Mouse (Mus musculus) cortical plate, adult 2 months (tissue): ENCODE results near the gene Gabrd. TPM values are rescaled to one million over a fixed set of nuclear protein-coding genes. Genes with fewer than 3 reads are reported as not detected.

ENCODE experiments used
- H3K27ac ChIP-seq: fragments of 200-500 bp; 2 replicates; pipeline ENCODE4 v1.5.1; 2012; ENCODE audit warnings: low read length, control low read depth, inconsistent platforms; ENCODE audit not compliant: insufficient read depth
- H3K4me1 ChIP-seq: fragments of 200-500 bp; 2 replicates; pipeline ENCODE4 v1.6.1; 2011; ENCODE audit warnings: low read length; ENCODE audit not compliant: control insufficient read depth, insufficient read depth
- H3K4me3 ChIP-seq: fragments of 200-500 bp; 2 replicates; pipeline ENCODE4 v1.5.1; 2011; ENCODE audit warnings: mild to moderate bottlenecking, low read length, control low read depth; ENCODE audit not compliant: insufficient read depth
- CTCF ChIP-seq: fragments of 200-500 bp; IDR thresholded peaks from 2 replicates; pipeline ENCODE4 v1.5.1; 2011; ENCODE audit warnings: mild to moderate bottlenecking, control low read depth, low read length; ENCODE audit not compliant: insufficient read depth; ENCODE audit errors: extremely low read depth
- POLR2A ChIP-seq: fragments of 200-500 bp; IDR thresholded peaks from 2 replicates; pipeline ENCODE4 v1.6.1; 2011; ENCODE audit warnings: mild to moderate bottlenecking, low read length, control low read depth; ENCODE audit not compliant: insufficient read depth; ENCODE audit errors: extremely low read depth
- polyA plus RNA-seq: library from polyadenylated mRNA; depleted of rRNA; stranded (reverse); fragments of >200 nt; gene quantifications from 2 replicates; pipeline ENCODE4 v1.2.3, GENCODE M21; 2012

Gene Gabrd
- polyA plus RNA-seq, 1 experiment: 141 TPM

GRCm38 (mm10) chr4:155395471-155395870 is 2.4 kb downstream of the Gabrd start:
- Histone ChIP-seq H3K4me3 (no peak overlapping the region), H3K27ac (peak overlapping the region; percentile 22), H3K4me1 (peaks cover 5% of the 10 kb centered on the region)
- TF ChIP-seq POLR2A: peak; percentile 82
- no peak for TF ChIP-seq CTCF

DNA sequence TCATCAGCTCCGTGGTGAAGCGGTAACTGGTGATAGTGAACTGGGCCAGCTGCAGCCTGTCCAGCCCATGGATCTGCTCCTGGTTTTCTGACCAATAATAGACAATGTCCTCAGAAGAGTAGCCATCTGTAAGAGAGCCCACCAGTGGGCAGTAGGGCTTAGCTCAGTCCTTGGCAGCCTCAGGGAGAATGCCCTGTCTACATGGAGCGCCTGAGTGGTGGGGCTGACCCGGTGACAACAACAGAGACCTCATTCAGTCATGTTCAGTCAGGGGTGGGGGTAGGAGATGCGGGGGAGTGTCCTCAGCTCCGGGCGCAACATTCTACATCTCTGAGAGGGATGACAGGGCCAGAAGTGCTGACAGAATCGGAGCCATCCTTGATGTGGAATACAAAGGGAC is 10.7 kb downstream of the Gabrd start:
- TF ChIP-seq CTCF: no peak
- TF ChIP-seq POLR2A: no peak
- Histone ChIP-seq H3K27ac (no peak overlapping the region), H3K4me1 (peaks cover 8% of the 10 kb centered on the region), H3K4me3 (no peak overlapping the region)

DNA sequence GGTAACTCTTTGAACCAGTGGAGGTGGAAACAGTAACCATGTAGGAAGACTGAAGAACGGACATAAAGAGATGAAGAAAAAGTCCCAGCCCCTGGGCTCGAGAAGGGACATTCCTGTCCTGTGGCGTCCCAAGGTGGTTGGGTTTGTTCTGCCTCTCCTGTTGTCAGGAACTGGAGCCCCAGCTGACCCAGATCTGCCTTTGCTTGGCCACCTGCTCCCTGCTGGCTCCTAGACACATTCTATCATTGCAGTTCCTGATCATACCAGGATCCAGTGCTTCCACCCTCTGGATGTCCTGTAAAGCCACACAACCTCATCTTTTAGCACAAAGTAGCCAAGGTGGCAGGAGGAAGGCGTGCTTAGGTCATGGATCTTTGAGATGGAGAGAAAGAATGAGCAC is 14.6 kb downstream of the Gabrd start:
- TF ChIP-seq CTCF (no peak), POLR2A (no peak)
- peaks cover 12% of the 10 kb centered on the region for H3K4me1 ChIP-seq
- no peak overlapping the region for H3K4me3 ChIP-seq
- H3K27ac ChIP-seq: peak overlapping the region; percentile 55

- peaks cover 12% of the 10 kb centered on the region for H3K4me1 ChIP-seq
- no peak overlapping the region for H3K4me3 ChIP-seq
- H3K27ac ChIP-seq: peak overlapping the region; percentile 55
- TF ChIP-seq CTCF: no peak
- TF ChIP-seq POLR2A: no peak
These were observed 15.2 kb downstream of the Gabrd start for GRCm38 (mm10) chr4:155382752-155383151.

- H3K27ac ChIP-seq: peak overlapping the region; percentile 55
- no peak for TF ChIP-seq CTCF
- TF ChIP-seq POLR2A: no peak
- H3K4me1 ChIP-seq: peaks cover 12% of the 10 kb centered on the region
- H3K4me3 ChIP-seq: no peak overlapping the region
These were observed 15.9 kb downstream of the Gabrd start for GRCm38 (mm10) chr4:155381974-155382373.

DNA sequence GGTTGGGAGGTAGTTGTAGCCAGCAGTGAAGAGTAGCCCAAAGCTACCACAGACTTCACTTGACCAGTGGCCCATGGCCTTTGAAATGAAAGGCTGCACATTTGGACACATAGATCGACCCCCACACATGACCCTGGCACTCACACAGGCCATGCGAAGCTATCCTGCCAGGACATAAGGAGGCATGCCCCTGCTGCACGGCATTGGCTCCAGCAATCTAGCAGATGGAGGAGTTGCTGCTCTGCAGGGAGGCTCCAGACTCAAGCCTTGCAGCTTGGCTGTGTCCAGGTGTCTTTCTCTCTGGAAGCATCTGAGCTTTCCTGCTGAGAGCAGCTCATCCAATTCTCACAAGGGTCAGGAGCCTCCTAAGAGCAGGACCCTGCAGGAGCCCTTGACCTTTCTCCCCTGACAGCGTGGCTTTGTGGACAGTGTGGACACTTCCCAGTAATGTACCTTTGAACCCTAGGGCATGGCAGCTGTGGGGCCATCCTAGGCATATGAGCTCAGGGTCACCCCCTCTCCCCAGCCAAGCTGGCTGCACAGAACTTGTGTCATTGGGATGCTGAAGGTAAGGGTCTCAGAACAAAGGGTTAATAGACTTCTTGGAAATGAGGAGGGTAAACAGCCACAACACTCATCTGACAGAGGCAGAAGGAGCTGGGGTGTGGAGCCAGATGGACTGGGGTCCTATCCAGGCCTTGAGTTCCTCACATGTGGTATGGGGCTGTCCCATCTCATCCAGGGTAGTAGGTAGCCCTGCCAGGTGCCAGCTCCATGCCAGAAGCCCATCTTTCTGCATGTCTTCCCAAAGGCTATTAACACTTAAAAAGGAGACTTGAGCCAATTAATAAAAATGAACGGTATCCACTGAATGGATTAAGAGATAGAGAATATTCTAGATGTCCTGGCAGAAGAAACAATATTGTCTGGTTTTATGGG is 25.8 kb downstream of the Gabrd start:
- H3K27ac ChIP-seq: no peak overlapping the region
- peaks cover 5% of the 10 kb centered on the region for H3K4me1 ChIP-seq
- H3K4me3 ChIP-seq: no peak overlapping the region
- no peak for TF ChIP-seq POLR2A
- TF ChIP-seq CTCF: no peak

DNA sequence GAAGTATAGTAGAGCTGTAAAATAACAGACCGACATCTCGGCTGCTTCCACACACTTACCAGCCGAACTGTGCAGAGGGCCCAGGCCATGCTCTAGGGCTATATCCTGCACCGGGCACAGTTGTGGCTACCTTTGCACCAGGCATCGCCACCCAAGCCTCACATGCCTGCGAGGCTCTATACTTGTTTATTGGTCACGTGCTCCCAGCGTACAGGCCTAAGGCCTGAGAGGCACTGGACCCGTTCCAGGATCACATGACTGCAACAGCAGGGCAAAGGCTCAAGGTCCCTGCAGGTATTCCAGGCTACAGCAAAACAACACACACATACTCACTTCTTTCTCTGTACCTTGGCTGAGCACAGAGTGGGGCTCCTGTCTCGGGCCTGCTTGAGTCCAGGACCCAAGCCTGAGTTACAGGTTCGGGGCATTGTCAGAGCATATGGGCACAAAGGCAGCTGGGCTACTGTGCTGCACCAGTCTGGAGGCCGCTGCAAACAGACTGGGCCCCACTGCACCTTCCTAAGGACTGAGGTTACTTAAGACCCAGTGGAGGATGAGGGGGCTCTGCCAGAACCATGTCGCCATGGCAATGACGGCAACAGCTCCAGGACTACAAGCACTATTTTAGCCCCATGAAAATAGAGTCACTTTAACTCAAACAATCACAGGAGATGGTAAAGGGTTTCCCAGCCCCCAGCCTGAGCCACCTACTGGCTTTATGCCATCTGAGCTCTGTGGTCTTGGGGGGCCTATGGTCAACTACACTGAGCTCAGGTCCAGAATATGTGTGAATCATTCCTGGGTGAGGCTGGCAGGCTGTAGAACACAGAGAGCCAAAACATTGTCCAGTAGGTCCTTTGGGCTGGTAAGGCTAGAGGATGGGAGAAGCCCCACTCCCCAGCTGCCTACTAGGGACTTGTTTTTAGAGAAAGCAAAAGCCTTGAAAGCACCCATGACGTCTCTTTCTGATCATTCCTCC is 26.9 kb downstream of the Gabrd start:
- Histone ChIP-seq H3K4me1 (peaks cover 5% of the 10 kb centered on the region), H3K27ac (no peak overlapping the region), H3K4me3 (no peak overlapping the region)
- no peak for TF ChIP-seq POLR2A
- no peak for TF ChIP-seq CTCF

DNA sequence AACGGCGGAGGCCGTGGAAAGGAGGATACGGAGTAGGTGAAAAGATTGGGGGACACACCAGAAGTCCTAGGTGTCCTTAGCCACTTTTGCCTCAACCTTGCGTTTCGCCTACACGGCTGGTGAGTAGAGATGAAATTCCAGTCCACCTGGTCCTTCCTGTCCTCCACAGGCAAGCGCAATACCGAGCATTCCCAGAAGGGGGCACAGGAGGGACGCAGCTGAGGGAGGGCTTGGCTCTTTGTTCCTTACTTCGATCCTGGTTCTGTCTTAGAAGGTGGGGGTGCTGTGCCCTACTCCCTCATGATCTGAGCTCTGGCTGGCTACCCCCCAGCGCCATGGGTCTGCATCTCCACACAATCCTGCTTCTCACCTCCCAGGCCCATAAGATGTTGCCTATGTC is 29.2 kb downstream of the Gabrd start:
- TF ChIP-seq CTCF: peak; percentile 97
- TF ChIP-seq POLR2A: no peak
- Histone ChIP-seq H3K4me3 (no peak overlapping the region), H3K4me1 (peaks cover 5% of the 10 kb centered on the region), H3K27ac (no peak overlapping the region)

- TF ChIP-seq CTCF (no peak), POLR2A (no peak)
- Histone ChIP-seq H3K4me1 (peaks cover 5% of the 10 kb centered on the region), H3K4me3 (no peak overlapping the region), H3K27ac (no peak overlapping the region)
These were observed 30.2 kb downstream of the Gabrd start for GRCm38 (mm10) chr4:155367739-155368138.
